Mouse (Mus musculus) myocyte (in vitro differentiated cells): ENCODE measurements at regions not wholly inside any gene's neighbourhood (a gene's known extent, or its start where the extent isn't known, plus 50 kb on each side); places are given as distances from the start of the nearest gene placed in this dataset.

Source experiments
- H3K27me3 ChIP-seq: one replicate; pipeline ENCODE4 v1.6.1; 2011; ENCODE audit not compliant: control insufficient read depth, insufficient read depth, insufficient read length
- H3K36me3 ChIP-seq: one replicate; pipeline ENCODE4 v1.6.1; 2011; ENCODE audit not compliant: control insufficient read depth, insufficient read depth
- H3K4me2 ChIP-seq: one replicate; pipeline ENCODE4 v1.6.1; 2011; ENCODE audit warnings: low read depth, control low read depth
- H3K4me3 ChIP-seq: one replicate; pipeline ENCODE4 v1.5.1; 2011; ENCODE audit warnings: mild to moderate bottlenecking, control low read depth, moderate library complexity
- H3K79me2 ChIP-seq: one replicate; pipeline ENCODE4 v1.6.1; 2011; ENCODE audit not compliant: control insufficient read depth, insufficient read depth
- H3ac ChIP-seq: one replicate; pipeline ENCODE4 v1.6.1; 2011; ENCODE audit not compliant: control insufficient read depth, insufficient read length
- CEBPB ChIP-seq: IDR thresholded peaks from 2 replicates; pipeline ENCODE4 v1.6.1; 2011; ENCODE audit warnings: mild to moderate bottlenecking, moderate library complexity; ENCODE audit not compliant: poor library complexity, insufficient read depth, severe bottlenecking
- E2F4 ChIP-seq: IDR thresholded peaks from one replicate; pipeline ENCODE4 v1.6.1; 2011; ENCODE audit warnings: mild to moderate bottlenecking, control low read depth, moderate library complexity; ENCODE audit not compliant: insufficient read depth
- MAX ChIP-seq: IDR thresholded peaks from one replicate; pipeline ENCODE4 v1.6.1; 2011; ENCODE audit warnings: low read depth, mild to moderate bottlenecking, control low read depth
- MYOD1 ChIP-seq, 3 experiments: IDR thresholded peaks; one replicate each; pipeline ENCODE4 v1.6.1; 2011; ENCODE audit warnings: control low read depth in 2 of 3, low read depth in 2 of 3, mild to moderate bottlenecking in 2 of 3, moderate library complexity in 1 of 3; ENCODE audit not compliant: insufficient read length in 2 of 3, control insufficient read depth in 1 of 3
- MYOG ChIP-seq, 3 experiments: IDR thresholded peaks; one replicate each; pipeline ENCODE4 v1.6.1; 2011; ENCODE audit warnings: control low read depth in 2 of 3, low read depth in 2 of 3, mild to moderate bottlenecking in 2 of 3; ENCODE audit not compliant: insufficient read length in 2 of 3, control insufficient read depth in 1 of 3, insufficient read depth in 1 of 3
- POLR2A ChIP-seq: IDR thresholded peaks from one replicate; pipeline ENCODE4 v1.6.1; 2011; ENCODE audit warnings: low read depth, mild to moderate bottlenecking, control low read depth, moderate library complexity; ENCODE audit not compliant: insufficient read length
- POLR2AphosphoS2 ChIP-seq: IDR thresholded peaks from one replicate; pipeline ENCODE4 v1.6.1; 2011; ENCODE audit warnings: low read depth, control low read depth; ENCODE audit not compliant: insufficient read length
- REST ChIP-seq: IDR thresholded peaks from one replicate; pipeline ENCODE4 v1.6.1; 2011; ENCODE audit warnings: mild to moderate bottlenecking, control low read depth, moderate library complexity; ENCODE audit not compliant: insufficient read depth, insufficient read length
- SRF ChIP-seq: IDR thresholded peaks from one replicate; pipeline ENCODE4 v1.6.1; 2011; ENCODE audit warnings: low read depth; ENCODE audit not compliant: control insufficient read depth, insufficient read length
- TCF12 ChIP-seq: IDR thresholded peaks from one replicate; pipeline ENCODE4 v1.6.1; 2011; ENCODE audit warnings: mild to moderate bottlenecking, control low read depth; ENCODE audit not compliant: poor library complexity, insufficient read depth, severe bottlenecking
- TCF3 ChIP-seq: IDR thresholded peaks from one replicate; pipeline ENCODE4 v1.6.1; 2011; ENCODE audit warnings: low read depth, control low read depth; ENCODE audit not compliant: insufficient read length
- USF1 ChIP-seq: IDR thresholded peaks from one replicate; pipeline ENCODE4 v1.6.1; 2011; ENCODE audit warnings: low read depth, mild to moderate bottlenecking, control low read depth, moderate library complexity

- peaks cover 13% of the 10 kb centered on the region for H3K27me3 ChIP-seq
- H3K4me3 ChIP-seq: no peak overlapping the region
- no peak overlapping the region for H3K4me2 ChIP-seq
- no peak overlapping the region for H3ac ChIP-seq
- no peaks in the 10 kb centered on the region for H3K79me2 ChIP-seq
- TF ChIP-seq REST (no peak), TCF3 (no peak), USF1 (no peak), MAX (no peak), POLR2A (no peak), E2F4 (no peak), CEBPB (no peak), SRF (no peak)
- no peaks in the 10 kb centered on the region for H3K36me3 ChIP-seq
Observed at GRCm38 (mm10) chr4:124277456-124278181, 333.0 kb downstream of the 3100002H09Rik start.

DNA sequence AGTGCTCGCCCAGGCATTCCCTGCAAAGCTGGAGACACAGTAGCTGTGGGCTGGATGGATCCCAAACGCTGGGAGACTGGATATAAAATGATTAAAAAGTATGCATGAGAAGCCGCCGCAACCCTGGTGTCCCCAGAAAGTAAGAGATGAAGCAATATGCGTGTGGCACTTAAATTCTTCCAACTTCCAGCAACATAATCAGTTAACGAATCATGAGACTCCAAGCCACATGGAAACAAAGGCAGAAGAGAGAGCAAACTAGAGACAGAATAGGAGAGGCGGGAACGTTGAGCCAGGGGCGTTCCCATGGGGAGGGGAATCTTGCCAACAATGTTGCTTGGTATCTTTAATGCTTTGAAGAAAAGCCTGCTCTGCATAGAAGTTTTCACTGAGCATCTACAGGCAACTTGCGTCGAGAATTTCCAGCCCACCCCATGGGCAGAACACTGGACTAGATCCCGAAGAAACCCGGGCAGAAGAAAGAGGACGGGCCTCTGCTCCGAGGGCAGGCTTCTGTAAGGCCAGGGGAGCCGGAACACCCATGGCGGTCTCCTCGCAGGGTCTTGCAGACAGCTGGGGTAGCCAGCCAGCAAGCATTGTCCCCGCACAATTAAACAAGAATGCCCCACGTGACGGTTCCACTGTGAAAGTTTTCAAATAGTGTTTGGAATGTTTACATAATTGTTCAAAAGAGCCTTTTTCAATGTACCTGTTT is 333.7 kb downstream of the 3100002H09Rik start:
- peaks cover 13% of the 10 kb centered on the region for H3K27me3 ChIP-seq

GRCm38 (mm10) chr4:124272002-124272401 is 338.6 kb downstream of the 3100002H09Rik start:
- TF ChIP-seq POLR2AphosphoS2 (no peak), TCF3 (no peak), E2F4 (no peak), TCF12 (no peak)
- no peak overlapping the region for H3K4me3 ChIP-seq
- H3K27me3 ChIP-seq: peaks cover 2% of the 10 kb centered on the region
- H3K36me3 ChIP-seq: no peaks in the 10 kb centered on the region
- H3K4me2 ChIP-seq: no peak overlapping the region
- no peak overlapping the region for H3ac ChIP-seq
- H3K79me2 ChIP-seq: no peaks in the 10 kb centered on the region

More for the DNA sequence above, 333.7 kb downstream of the 3100002H09Rik start:
- Histone ChIP-seq H3K4me3 (no peak overlapping the region), H3K79me2 (no peaks in the 10 kb centered on the region), H3ac (no peak overlapping the region), H3K36me3 (no peaks in the 10 kb centered on the region), H3K4me2 (no peak overlapping the region)
- TF ChIP-seq POLR2A (no peak), MYOD1 (IDR thresholded peaks at IDR 0.05; ENCODE audit: control insufficient read depth in 1 of 3, insufficient read length in 2 of 3, low read depth in 2 of 3) (no peak), SRF (no peak), MAX (no peak), E2F4 (no peak), TCF12 (no peak), CEBPB (no peak), TCF3 (no peak)

DNA sequence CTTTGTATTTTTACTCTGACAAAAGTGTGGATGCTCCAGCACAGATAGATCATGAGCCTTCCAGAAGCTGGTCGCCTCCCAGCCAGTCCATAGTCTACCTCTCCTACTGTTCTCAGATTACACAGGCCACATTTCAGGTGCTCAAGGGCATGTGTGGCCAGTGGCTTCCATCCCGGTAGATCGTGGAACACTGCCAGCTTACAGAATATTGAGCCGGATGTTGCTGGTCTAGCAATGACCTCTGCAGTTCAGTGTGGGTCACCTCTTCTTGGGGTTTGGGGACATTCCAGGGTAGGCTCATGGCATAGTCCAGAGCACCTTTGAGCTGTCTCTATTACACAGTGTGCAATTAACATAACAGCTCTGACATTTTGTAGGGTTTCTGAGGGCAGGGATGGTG is 342.2 kb downstream of the 3100002H09Rik start:
- Histone ChIP-seq H3ac (no peak overlapping the region), H3K4me3 (no peak overlapping the region), H3K79me2 (no peaks in the 10 kb centered on the region), H3K36me3 (no peaks in the 10 kb centered on the region), H3K4me2 (no peak overlapping the region), H3K27me3 (no peaks in the 10 kb centered on the region)
- no peak for TF ChIP-seq TCF12
- no peak for TF ChIP-seq POLR2A
- no peak for TF ChIP-seq TCF3
- TF ChIP-seq REST: no peak
- no peak for TF ChIP-seq MAX
- TF ChIP-seq MYOD1 (IDR thresholded peaks at IDR 0.05; ENCODE audit: control insufficient read depth in 1 of 3, insufficient read length in 2 of 3, low read depth in 2 of 3): no peak
- TF ChIP-seq POLR2AphosphoS2: no peak
- TF ChIP-seq MYOG (IDR thresholded peaks at IDR 0.05; ENCODE audit: control insufficient read depth in 1 of 3, insufficient read depth in 1 of 3, insufficient read length in 2 of 3, low read depth in 2 of 3): no peak
- no peak for TF ChIP-seq SRF
- TF ChIP-seq CEBPB: no peak
- no peak for TF ChIP-seq USF1
- no peak for TF ChIP-seq E2F4

GRCm38 (mm10) chr4:124266573-124266972 is 344.0 kb downstream of the 3100002H09Rik start:
- no peaks in the 10 kb centered on the region for H3K27me3 ChIP-seq
- H3K79me2 ChIP-seq: no peaks in the 10 kb centered on the region
- no peak overlapping the region for H3K4me3 ChIP-seq
- TF ChIP-seq MYOD1 (IDR thresholded peaks at IDR 0.05; ENCODE audit: control insufficient read depth in 1 of 3, insufficient read length in 2 of 3, low read depth in 2 of 3): no peak
- no peak for TF ChIP-seq MYOG (IDR thresholded peaks at IDR 0.05; ENCODE audit: control insufficient read depth in 1 of 3, insufficient read depth in 1 of 3, insufficient read length in 2 of 3, low read depth in 2 of 3)
- TF ChIP-seq POLR2AphosphoS2: no peak
- no peak for TF ChIP-seq SRF
- no peak for TF ChIP-seq TCF3
- no peak for TF ChIP-seq REST
- TF ChIP-seq TCF12: no peak
- TF ChIP-seq MAX: no peak
- no peak for TF ChIP-seq POLR2A
- TF ChIP-seq E2F4: no peak
- TF ChIP-seq USF1: no peak
- TF ChIP-seq CEBPB: no peak
- H3ac ChIP-seq: no peak overlapping the region
- H3K36me3 ChIP-seq: no peaks in the 10 kb centered on the region
- H3K4me2 ChIP-seq: no peak overlapping the region
